Mouse (Mus musculus): ENCODE measurements around the gene Zfp839. TPM values are rescaled to one million over a fixed set of nuclear protein-coding genes. Genes with fewer than 3 reads are reported as not detected.

The Zfp839 gene
- polyA plus RNA-seq, 1 experiment from 2014 or later = 3.7 TPM

DNA sequence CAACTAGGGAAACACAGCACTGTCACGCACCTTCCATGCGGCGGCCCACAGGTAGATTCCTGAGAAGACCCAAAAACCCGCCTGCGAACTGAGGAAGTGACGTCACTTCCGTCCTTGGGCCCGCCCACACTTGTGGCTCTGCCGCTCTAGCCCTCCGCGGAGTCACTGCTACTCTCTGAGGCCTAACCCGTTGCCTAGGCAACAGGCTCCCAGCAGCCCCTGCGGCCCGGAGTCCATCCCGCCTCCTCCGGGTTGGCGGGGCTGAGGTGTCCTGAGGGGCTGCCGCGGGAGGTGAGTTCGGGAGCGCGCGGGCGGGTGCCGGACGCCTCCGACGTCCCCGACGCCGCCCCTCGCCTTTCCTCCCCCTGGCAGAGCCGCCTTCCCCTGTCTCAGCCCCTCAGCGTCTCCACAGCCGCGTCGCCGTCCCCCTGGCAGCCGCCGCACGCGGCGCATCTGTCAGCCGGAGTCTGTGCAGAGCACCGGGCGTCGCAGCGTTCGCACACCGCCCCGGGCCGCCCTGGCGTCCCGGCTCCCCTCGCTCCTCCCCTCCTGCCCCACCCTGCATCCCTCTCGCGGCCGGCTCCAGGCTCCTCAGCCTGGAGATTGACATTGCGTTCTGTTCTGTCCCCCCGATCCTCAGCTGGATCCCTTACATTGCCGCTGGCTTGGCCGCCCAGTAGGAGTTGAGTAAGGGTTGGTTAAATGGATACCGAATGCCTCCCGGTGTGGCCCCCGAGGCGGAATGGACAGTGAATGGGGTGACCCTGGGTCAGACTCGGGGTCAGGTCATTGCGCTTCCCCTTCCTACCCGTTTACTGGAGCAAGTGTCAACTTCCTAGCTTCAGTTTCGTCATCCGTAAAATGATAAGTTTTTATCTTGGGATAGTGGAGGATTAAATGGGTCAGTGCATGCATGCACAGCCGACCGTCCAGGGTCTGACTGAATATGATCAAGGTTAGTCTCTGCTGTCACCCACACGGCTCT lies 39.3 kb downstream of the Zfp839 start, which contains the start of the genes Cinp and Tecpr2:
TSS of gene Cinp (minus strand) at position 110 of the 985 bp plus-strand sequence.
TSS of gene Tecpr2 (plus strand) at position 229 of the 985 bp plus-strand sequence.
- no peaks in the 10 kb centered on the region for H3K27me3 ChIP-seq (replicated peaks; ENCODE audit: control insufficient read depth, insufficient read depth, low read length)
- peak within 1 kb of the TSS; percentile 90 for H3K4me3 ChIP-seq (ENCODE audit: low read length)
- H3K36me3 ChIP-seq (ENCODE audit: control insufficient read depth, insufficient read depth, low read length) = no peaks in the 10 kb centered on the region
- under 1% methylated on average over 69 of the region's 74 CpGs for WGBS
- peak within 1 kb of the TSS; percentile 92 for H3K4me2 ChIP-seq (ENCODE audit: low read depth, low read length)
- ATAC-seq = peak; percentile 100
- H3K27ac ChIP-seq (ENCODE audit: low read length) = peak within 1 kb of the TSS; percentile 86
- peak within 1 kb of the TSS; percentile 84 for H3K9ac ChIP-seq (ENCODE audit: low read depth, low read length)
- H3K4me1 ChIP-seq (ENCODE audit: control insufficient read depth, insufficient read depth, low read length) = peaks cover 17% of the 10 kb centered on the region
- H3K9me3 ChIP-seq (ENCODE audit: control insufficient read depth, low read length) = no peaks in the 10 kb centered on the region

DNA sequence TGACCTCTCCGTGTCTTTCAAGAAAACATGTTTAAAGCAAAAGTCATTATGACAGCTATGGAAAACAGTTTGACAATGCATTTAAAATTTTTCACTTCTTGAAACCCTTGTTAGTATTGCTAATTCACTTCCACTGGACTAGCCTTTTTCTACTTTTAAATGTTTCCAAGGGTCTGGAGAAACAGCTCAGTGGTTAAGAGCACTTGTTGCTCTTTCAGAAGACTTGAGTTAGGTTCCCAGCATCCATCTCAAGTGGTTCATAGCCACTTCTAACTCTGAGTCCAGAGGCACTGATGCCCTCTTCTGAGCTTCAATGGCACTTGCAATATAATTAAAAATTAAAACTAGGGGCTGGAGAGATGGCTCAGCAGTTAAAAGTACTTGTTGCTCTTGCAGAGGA lies 41.8 kb downstream of the Zfp839 start:
- no peak overlapping the region for H3K4me2 ChIP-seq (ENCODE audit: low read depth, low read length)
- no peaks in the 10 kb centered on the region for H3K27me3 ChIP-seq (replicated peaks; ENCODE audit: control insufficient read depth, insufficient read depth, low read length)
- no peaks in the 10 kb centered on the region for H3K36me3 ChIP-seq (ENCODE audit: control insufficient read depth, insufficient read depth, low read length)
- no peak overlapping the region for H3K9ac ChIP-seq (ENCODE audit: low read depth, low read length)
- H3K4me1 ChIP-seq (ENCODE audit: control insufficient read depth, insufficient read depth, low read length) = peaks cover 17% of the 10 kb centered on the region
- WGBS = 85% methylated on average over 1 of the region's 1 CpGs
- no peak for ATAC-seq
- H3K4me3 ChIP-seq (ENCODE audit: low read length) = no peak overlapping the region
- H3K9me3 ChIP-seq (ENCODE audit: control insufficient read depth, low read length) = no peaks in the 10 kb centered on the region
- H3K27ac ChIP-seq (ENCODE audit: low read length) = no peak overlapping the region

DNA sequence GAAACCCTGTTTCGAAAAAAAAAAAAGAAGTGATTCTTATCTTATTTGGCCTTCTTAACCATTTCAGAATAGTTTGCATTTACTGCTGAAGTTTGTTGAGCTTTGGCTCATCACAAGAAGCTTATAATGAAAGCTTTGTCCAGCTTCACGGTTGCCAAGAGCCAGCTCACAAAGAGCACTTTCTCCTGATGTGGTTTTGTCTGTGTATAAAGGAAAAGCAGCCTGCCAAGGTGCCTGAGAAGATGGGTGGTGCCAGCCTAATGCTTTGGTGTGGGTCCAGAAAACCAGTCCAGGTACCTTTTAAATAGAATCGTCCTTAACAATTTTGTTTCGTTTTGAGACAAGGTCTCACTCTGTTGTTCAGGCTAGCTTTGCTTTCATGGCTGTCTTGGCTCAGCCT lies 52.1 kb downstream of the Zfp839 start:
- no peak overlapping the region for H3K4me2 ChIP-seq (ENCODE audit: low read depth, low read length)
- H3K27ac ChIP-seq (ENCODE audit: low read length) = no peak overlapping the region
- no peak overlapping the region for H3K4me3 ChIP-seq (ENCODE audit: low read length)
- H3K27me3 ChIP-seq (replicated peaks; ENCODE audit: control insufficient read depth, insufficient read depth, low read length) = no peaks in the 10 kb centered on the region
- ATAC-seq = no peak
- H3K36me3 ChIP-seq (ENCODE audit: control insufficient read depth, insufficient read depth, low read length) = no peaks in the 10 kb centered on the region
- 81% methylated on average over 4 of the region's 4 CpGs for WGBS
- H3K9ac ChIP-seq (ENCODE audit: low read depth, low read length) = no peak overlapping the region
- no peaks in the 10 kb centered on the region for H3K9me3 ChIP-seq (ENCODE audit: control insufficient read depth, low read length)
- no peaks in the 10 kb centered on the region for H3K4me1 ChIP-seq (ENCODE audit: control insufficient read depth, insufficient read depth, low read length)

DNA sequence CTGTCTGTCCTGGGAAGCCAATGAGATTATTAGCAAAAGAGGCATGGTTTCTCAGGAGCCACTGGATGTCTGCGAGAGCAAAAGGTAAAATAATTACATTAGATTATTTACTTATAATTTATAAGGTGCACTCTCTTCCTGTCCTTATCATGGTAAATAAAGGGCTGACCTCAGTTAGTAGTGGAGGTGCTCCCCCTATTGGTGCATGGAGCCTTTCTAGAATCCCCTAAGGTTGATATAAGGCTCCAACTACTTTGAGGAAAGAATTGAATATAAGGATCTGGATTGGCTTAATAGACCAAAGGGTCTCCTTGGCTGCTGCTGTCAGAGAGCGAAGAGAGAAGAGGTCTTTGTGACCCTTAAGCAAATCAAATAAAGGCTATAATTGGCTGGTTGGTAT lies 53.5 kb downstream of the Zfp839 start:
- Histone ChIP-seq H3K27ac (ENCODE audit: low read length) (no peak overlapping the region), H3K27me3 (replicated peaks; ENCODE audit: control insufficient read depth, insufficient read depth, low read length) (no peaks in the 10 kb centered on the region), H3K9ac (ENCODE audit: low read depth, low read length) (no peak overlapping the region), H3K4me2 (ENCODE audit: low read depth, low read length) (no peak overlapping the region), H3K4me1 (ENCODE audit: control insufficient read depth, insufficient read depth, low read length) (no peaks in the 10 kb centered on the region), H3K9me3 (ENCODE audit: control insufficient read depth, low read length) (no peaks in the 10 kb centered on the region), H3K4me3 (ENCODE audit: low read length) (no peak overlapping the region), H3K36me3 (ENCODE audit: control insufficient read depth, insufficient read depth, low read length) (no peaks in the 10 kb centered on the region)
- no peak for ATAC-seq
- 72% methylated on average over 2 of the region's 2 CpGs for WGBS

DNA sequence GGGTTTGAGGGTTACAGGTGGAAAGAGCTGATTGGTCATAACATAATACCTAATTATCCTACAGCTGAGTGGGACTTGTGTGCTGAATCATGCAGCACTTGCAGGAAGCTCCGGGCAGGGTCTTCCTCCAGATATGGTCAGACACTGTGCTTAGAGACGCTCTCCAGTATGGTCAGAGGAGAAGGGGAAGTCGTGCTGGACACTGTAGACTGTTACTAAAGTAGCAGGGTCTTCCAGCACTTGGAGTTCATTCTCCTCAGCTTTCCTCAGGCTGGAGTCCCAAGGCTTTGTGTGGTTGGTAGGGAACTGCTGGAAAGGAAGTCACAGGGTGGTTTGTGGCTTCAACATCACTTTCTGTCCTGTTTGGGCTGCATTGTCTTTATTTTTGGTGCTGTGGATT lies 57.8 kb downstream of the Zfp839 start:
- Histone ChIP-seq H3K9ac (ENCODE audit: low read depth, low read length) (no peak overlapping the region), H3K4me2 (ENCODE audit: low read depth, low read length) (no peak overlapping the region), H3K4me3 (ENCODE audit: low read length) (no peak overlapping the region), H3K9me3 (ENCODE audit: control insufficient read depth, low read length) (no peaks in the 10 kb centered on the region), H3K27me3 (replicated peaks; ENCODE audit: control insufficient read depth, insufficient read depth, low read length) (no peaks in the 10 kb centered on the region), H3K4me1 (ENCODE audit: control insufficient read depth, insufficient read depth, low read length) (no peaks in the 10 kb centered on the region), H3K36me3 (ENCODE audit: control insufficient read depth, insufficient read depth, low read length) (no peaks in the 10 kb centered on the region), H3K27ac (ENCODE audit: low read length) (no peak overlapping the region)
- 80% methylated on average over 3 of the region's 3 CpGs for WGBS
- no peak for ATAC-seq

- no peak overlapping the region for H3K27ac ChIP-seq (ENCODE audit: low read length)
- H3K4me2 ChIP-seq (ENCODE audit: low read depth, low read length) = no peak overlapping the region
- H3K4me3 ChIP-seq (ENCODE audit: low read length) = no peak overlapping the region
- H3K36me3 ChIP-seq (ENCODE audit: control insufficient read depth, insufficient read depth, low read length) = no peaks in the 10 kb centered on the region
- H3K27me3 ChIP-seq (replicated peaks; ENCODE audit: control insufficient read depth, insufficient read depth, low read length) = no peaks in the 10 kb centered on the region
- no peaks in the 10 kb centered on the region for H3K4me1 ChIP-seq (ENCODE audit: control insufficient read depth, insufficient read depth, low read length)
- H3K9ac ChIP-seq (ENCODE audit: low read depth, low read length) = no peak overlapping the region
- ATAC-seq = no peak
- H3K9me3 ChIP-seq (ENCODE audit: control insufficient read depth, low read length) = no peaks in the 10 kb centered on the region
- WGBS = 98% methylated on average over 2 of the region's 2 CpGs
Measured at GRCm38 (mm10) chr12:110909962-110910361, 59.9 kb downstream of the Zfp839 start.

DNA sequence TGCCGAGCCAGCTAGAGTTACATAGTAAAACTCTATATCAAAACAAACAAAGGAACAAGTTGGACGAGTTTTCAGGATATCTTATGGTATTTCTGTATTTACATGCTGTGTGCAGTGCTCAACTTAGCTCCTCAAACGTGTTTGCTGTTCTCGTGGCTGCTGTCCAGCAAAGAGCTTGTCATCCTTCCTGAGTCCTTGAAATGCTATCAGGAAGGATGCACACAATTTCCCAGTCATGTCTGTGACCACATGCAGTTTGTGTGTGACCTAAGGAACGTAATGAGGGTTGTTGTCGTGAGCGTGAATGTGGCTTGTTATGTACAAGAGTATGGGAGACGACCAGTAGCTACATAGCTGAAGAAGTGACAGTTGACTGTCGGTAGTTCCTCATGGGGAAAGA lies 65.7 kb downstream of the Zfp839 start:
- Histone ChIP-seq H3K9ac (ENCODE audit: low read depth, low read length) (no peak overlapping the region), H3K4me1 (ENCODE audit: control insufficient read depth, insufficient read depth, low read length) (no peaks in the 10 kb centered on the region), H3K9me3 (ENCODE audit: control insufficient read depth, low read length) (no peaks in the 10 kb centered on the region), H3K27ac (ENCODE audit: low read length) (no peak overlapping the region), H3K4me2 (ENCODE audit: low read depth, low read length) (no peak overlapping the region), H3K4me3 (ENCODE audit: low read length) (no peak overlapping the region), H3K27me3 (replicated peaks; ENCODE audit: control insufficient read depth, insufficient read depth, low read length) (no peaks in the 10 kb centered on the region), H3K36me3 (ENCODE audit: control insufficient read depth, insufficient read depth, low read length) (no peaks in the 10 kb centered on the region; the same call in 1 of the 2 replicates)
- no peak for ATAC-seq
- WGBS = 75% methylated on average over 9 of the region's 9 CpGs

Other genes starting within 250 kb of the Zfp839 start
- gene Dync1h1, start 248.8 kb upstream of the Zfp839 start, polyA plus RNA-seq (2015; fragmentation: Nextera tagmentation; extraction: Ambion mirVana) = 32.5 and 36.1 TPM in 2 replicates
- gene 1700001K19Rik, start 167.6 kb upstream of the Zfp839 start, polyA plus RNA-seq (2015; fragmentation: Nextera tagmentation; extraction: Ambion mirVana) = not detected in 2 replicates
- gene Hsp90aa1, start 147.5 kb upstream of the Zfp839 start, polyA plus RNA-seq (2015; fragmentation: Nextera tagmentation; extraction: Ambion mirVana) = 679 and 790 TPM in 2 replicates
- gene Wdr20, start 112.3 kb upstream of the Zfp839 start, polyA plus RNA-seq (2015; fragmentation: Nextera tagmentation; extraction: Ambion mirVana) = 21.1 and 21.7 TPM in 2 replicates
- 1.7 and 2.9 TPM in 2 replicates for gene Mok, start 9.3 kb upstream of the Zfp839 start, polyA plus RNA-seq (2015; fragmentation: Nextera tagmentation; extraction: Ambion mirVana)
- gene Cinp, start 38.9 kb downstream of the Zfp839 start, polyA plus RNA-seq (2015; fragmentation: Nextera tagmentation; extraction: Ambion mirVana) = 65.0 and 72.7 TPM in 2 replicates
- gene Tecpr2, start 39.0 kb downstream of the Zfp839 start, polyA plus RNA-seq (2015; fragmentation: Nextera tagmentation; extraction: Ambion mirVana) = 2.2 and 2.4 TPM in 2 replicates
- gene Ankrd9, start 128.8 kb downstream of the Zfp839 start, polyA plus RNA-seq (2015; fragmentation: Nextera tagmentation; extraction: Ambion mirVana) = 32.2 and 33.6 TPM in 2 replicates
- 6.9 and 7.9 TPM in 2 replicates for gene Rcor1, start 189.1 kb downstream of the Zfp839 start, polyA plus RNA-seq (2015; fragmentation: Nextera tagmentation; extraction: Ambion mirVana)